Mouse (Mus musculus) ES-Bruce4 (cell line): ENCODE data around the gene Adamts13.

Source experiments
- CTCF ChIP-seq: IDR thresholded peaks from one replicate; pipeline ENCODE4 v1.8.1; 2011; ENCODE audit warnings: low read depth, low read length
- EP300 ChIP-seq: IDR thresholded peaks from 2 replicates; pipeline ENCODE4 v1.6.1; 2011; ENCODE audit warnings: low read depth, low read length; ENCODE audit not compliant: insufficient read depth

DNA sequence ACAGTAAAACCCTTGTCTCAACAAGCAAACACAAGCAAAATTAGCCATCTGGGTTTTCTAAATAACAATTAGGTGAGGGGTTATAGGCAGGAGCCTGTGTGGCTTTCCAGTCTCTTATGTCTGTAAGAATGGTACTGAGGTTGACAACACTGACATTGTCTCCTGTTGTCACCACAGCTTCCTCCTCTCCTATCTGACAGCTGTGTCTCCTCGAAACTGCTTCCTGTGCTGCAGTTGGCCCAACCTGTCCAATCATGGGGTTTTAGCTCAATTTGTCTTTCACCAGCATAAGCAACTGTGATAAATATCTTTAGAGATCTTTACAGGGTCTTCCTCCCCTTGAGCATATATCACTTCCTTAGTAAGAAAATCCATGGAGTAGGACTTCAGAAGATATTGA, 36.8 kb upstream of the Adamts13 start:
- TF ChIP-seq CTCF = no peak
- TF ChIP-seq EP300 = no peak
